Mouse (Mus musculus) liver, postnatal 0 days (tissue): Measurements from ENCODE around the gene Pkd2. TPM values are rescaled to one million over a fixed set of nuclear protein-coding genes. Genes with fewer than 3 reads are reported as not detected.
A peak's percentile ranks its signal among the peaks of the same experiment; 100 is the strongest.

Experiments
- ATAC-seq: fragments of 200-750 bp; cut with Nextera tagmentation; 2 replicates; pipeline ENCODE4 v1.8.0; 2017; ENCODE audit warnings: mild to moderate bottlenecking, moderate library complexity
- DNase-seq: peaks from one replicate; pipeline ENCODE4 v3.0.0-alpha.2; 2016
- H3K27ac ChIP-seq: fragments of 300-500 bp; sonication (generic); 2 replicates; pipeline ENCODE4 v1.5.1; 2014; ENCODE audit warnings: antibody characterized with exemption, moderate library complexity, mild to moderate bottlenecking, low read depth
- H3K27me3 ChIP-seq: fragments of 300-500 bp; sonication (generic); 2 replicates; pipeline ENCODE4 v1.6.1; 2014; ENCODE audit warnings: low read length, control low read depth, mixed read lengths; ENCODE audit not compliant: insufficient read depth
- H3K36me3 ChIP-seq: fragments of 300-500 bp; sonication (generic); replicated peaks from 2 replicates; pipeline ENCODE4 v1.6.1; 2014; ENCODE audit warnings: mild to moderate bottlenecking, control low read depth, low read length, moderate library complexity, mixed read lengths; ENCODE audit not compliant: insufficient read depth
- H3K4me1 ChIP-seq: fragments of 300-500 bp; sonication (generic); 2 replicates; pipeline ENCODE4 v1.6.1; 2014; ENCODE audit warnings: antibody characterized with exemption, mild to moderate bottlenecking, control low read depth; ENCODE audit not compliant: insufficient read depth
- H3K4me2 ChIP-seq: fragments of 300-500 bp; sonication (generic); 2 replicates; pipeline ENCODE4 v1.6.1; 2014; ENCODE audit warnings: low read depth, mild to moderate bottlenecking, low read length, moderate library complexity, mixed read lengths
- H3K4me3 ChIP-seq: fragments of 300-500 bp; sonication (generic); 2 replicates; pipeline ENCODE4 v1.5.1; 2014; ENCODE audit warnings: low read depth, low read length
- H3K9ac ChIP-seq: fragments of 300-500 bp; sonication (generic); replicated peaks from 2 replicates; pipeline ENCODE4 v1.6.1; 2014; ENCODE audit warnings: mild to moderate bottlenecking, moderate library complexity
- H3K9me3 ChIP-seq: fragments of 300-500 bp; sonication (generic); 2 replicates; pipeline ENCODE4 v1.6.1; 2016; ENCODE audit warnings: mild to moderate bottlenecking, control low read depth, low read length, mixed read lengths
- CTCF ChIP-seq: sonication (generic); IDR thresholded peaks from 2 replicates; pipeline ENCODE4 v1.5.1; 2016; ENCODE audit warnings: antibody characterized with exemption, low read depth
- EP300 ChIP-seq: IDR thresholded peaks from 2 replicates; pipeline ENCODE4 v1.6.1; 2016; ENCODE audit warnings: antibody characterized with exemption, low read depth, mild to moderate bottlenecking
- WGBS: fragments of 180-500 bp; shearing (Covaris S2); extraction: QIAGEN DNeasy Blood & Tissue Kit; methylation state at CpG from one replicate; pipeline ENCODE4 v1.1.7; 2014; ENCODE audit not compliant: insufficient replicate concordance; 5-methylcytosine and 5-hydroxymethylcytosine counted together
- polyA plus RNA-seq: library from polyadenylated mRNA; unstranded; fragments of >200 nt; fragmentation: Nextera tagmentation; extraction: Ambion mirVana; gene quantifications from 2 replicates; pipeline ENCODE4 v1.2.1, GENCODE M21; 2015

Gene Pkd2
- polyA plus RNA-seq, 1 experiment from 2014 or later, result 0.95 TPM

GRCm38 (mm10) chr5:104459706-104460455 is 631 bp downstream of the Pkd2 start:
- peak; percentile 72 for ATAC-seq
- Histone ChIP-seq H3K9ac (peak overlapping the region; percentile 72), H3K9me3 (no peaks in the 10 kb centered on the region), H3K27ac (peak overlapping the region; percentile 69), H3K4me2 (peak overlapping the region; percentile 79), H3K27me3 (peaks cover 3% of the 10 kb centered on the region; the same call in 1 of the 2 replicates), H3K4me1 (0 out of 2 replicates have a peak, but pooled peaks cover 9% of the 10 kb centered on the region), H3K36me3 (no peaks in the 10 kb centered on the region), H3K4me3 (peak overlapping the region; percentile 62)
- DNase-seq, result peak; percentile 26
- 1% methylated on average over 54 of the region's 82 CpGs for WGBS
- TF ChIP-seq CTCF (no peak), EP300 (no peak)

GRCm38 (mm10) chr5:104460456-104460838 is 1.2 kb downstream of the Pkd2 start:
- TF ChIP-seq EP300 (no peak), CTCF (no peak)
- H3K27me3 ChIP-seq, result peaks cover 3% of the 10 kb centered on the region; the same call in 1 of the 2 replicates
- H3K4me1 ChIP-seq, result 0 out of 2 replicates have a peak, but pooled peaks cover 9% of the 10 kb centered on the region
- DNase-seq, result no peak
- no peaks in the 10 kb centered on the region for H3K9me3 ChIP-seq
- H3K27ac ChIP-seq, result no peak overlapping the region
- H3K36me3 ChIP-seq, result no peaks in the 10 kb centered on the region
- H3K9ac ChIP-seq, result no peak overlapping the region
- WGBS, result 47% methylated on average over 3 of the region's 3 CpGs
- peak overlapping the region; percentile 62; the same call in 1 of the 2 replicates for H3K4me3 ChIP-seq
- H3K4me2 ChIP-seq, result peak overlapping the region; percentile 79
- ATAC-seq, result no peak

- Histone ChIP-seq H3K9me3 (no peaks in the 10 kb centered on the region), H3K36me3 (no peaks in the 10 kb centered on the region), H3K4me1 (0 out of 2 replicates have a peak, but pooled peaks cover 9% of the 10 kb centered on the region), H3K4me3 (no peak overlapping the region), H3K27ac (no peak overlapping the region), H3K27me3 (peaks cover 3% of the 10 kb centered on the region; the same call in 1 of the 2 replicates), H3K4me2 (peak overlapping the region; percentile 79; the same call in 1 of the 2 replicates), H3K9ac (no peak overlapping the region)
- ATAC-seq (no peak), DNase-seq (no peak)
- no peak for TF ChIP-seq EP300
- 83% methylated on average over 6 of the region's 7 CpGs for WGBS
Observed at GRCm38 (mm10) chr5:104460856-104461255, 1.6 kb downstream of the Pkd2 start.

- DNase-seq (no peak), ATAC-seq (no peak)
- Histone ChIP-seq H3K4me1 (no peaks in the 10 kb centered on the region), H3K9me3 (no peaks in the 10 kb centered on the region), H3K27me3 (no peaks in the 10 kb centered on the region; the same call in 1 of the 2 replicates), H3K4me3 (no peak overlapping the region), H3K27ac (no peak overlapping the region), H3K36me3 (peaks cover 4% of the 10 kb centered on the region; the same call in 1 of the 2 replicates), H3K4me2 (no peak overlapping the region), H3K9ac (no peak overlapping the region)
- TF ChIP-seq CTCF (no peak), EP300 (no peak)
- WGBS, result 86% methylated on average over 8 of the region's 8 CpGs
Observed at GRCm38 (mm10) chr5:104465279-104465678, 6.0 kb downstream of the Pkd2 start.

GRCm38 (mm10) chr5:104465731-104466130 is 6.5 kb downstream of the Pkd2 start:
- Histone ChIP-seq H3K4me3 (no peak overlapping the region), H3K4me2 (no peak overlapping the region), H3K27me3 (no peaks in the 10 kb centered on the region), H3K36me3 (peaks cover 4% of the 10 kb centered on the region; the same call in 1 of the 2 replicates), H3K27ac (no peak overlapping the region), H3K9me3 (no peaks in the 10 kb centered on the region), H3K9ac (no peak overlapping the region), H3K4me1 (no peaks in the 10 kb centered on the region)
- 88% methylated on average over 12 of the region's 12 CpGs for WGBS
- DNase-seq (no peak), ATAC-seq (no peak)
- no peak for TF ChIP-seq CTCF
- no peak for TF ChIP-seq EP300

GRCm38 (mm10) chr5:104466816-104467215 is 7.6 kb downstream of the Pkd2 start:
- Histone ChIP-seq H3K27me3 (no peaks in the 10 kb centered on the region), H3K9ac (no peak overlapping the region), H3K4me1 (no peaks in the 10 kb centered on the region), H3K27ac (no peak overlapping the region), H3K4me3 (no peak overlapping the region), H3K4me2 (no peak overlapping the region), H3K9me3 (no peaks in the 10 kb centered on the region), H3K36me3 (peaks cover 4% of the 10 kb centered on the region; the same call in 1 of the 2 replicates)
- DNase-seq (no peak), ATAC-seq (no peak)
- 87% methylated on average over 16 of the region's 16 CpGs for WGBS
- no peak for TF ChIP-seq CTCF
- no peak for TF ChIP-seq EP300
